Mouse (Mus musculus): Measurements from ENCODE around the gene Sh2d3c.

The Sh2d3c gene

DNA sequence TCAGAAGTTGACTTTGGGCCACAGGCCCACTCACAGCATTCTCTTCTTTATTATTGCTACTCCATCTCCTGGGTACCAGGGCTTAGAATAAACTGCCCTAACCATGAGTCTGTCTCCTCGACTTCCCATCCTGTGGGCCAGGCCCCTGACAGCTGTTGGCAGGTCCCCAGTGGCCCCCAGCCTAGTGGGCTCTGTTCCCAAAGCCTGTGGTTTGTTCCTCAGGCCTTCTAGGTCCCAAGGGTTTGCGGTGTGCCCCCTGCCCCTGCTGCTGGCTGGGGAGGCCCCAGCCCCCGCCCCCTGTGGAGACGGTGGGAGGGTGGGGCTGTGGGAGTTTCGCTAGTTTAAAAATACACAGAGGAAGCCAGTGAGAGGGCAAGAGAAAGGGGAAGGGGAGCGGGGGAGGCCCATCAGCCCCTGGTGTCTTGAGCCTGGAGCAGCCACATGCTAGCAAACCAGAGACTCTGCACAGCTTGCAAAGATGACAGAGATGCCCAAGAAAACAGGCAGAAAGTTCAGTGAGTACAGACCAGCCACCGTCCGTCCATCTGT, at the start of gene Sh2d3c:
Gene Sh2d3c (plus strand): TSS at position 375 of the 549 bp plus-strand sequence.
- DNase-seq (ENCODE audit: low spot score in 2 of 2) = no peak

DNA sequence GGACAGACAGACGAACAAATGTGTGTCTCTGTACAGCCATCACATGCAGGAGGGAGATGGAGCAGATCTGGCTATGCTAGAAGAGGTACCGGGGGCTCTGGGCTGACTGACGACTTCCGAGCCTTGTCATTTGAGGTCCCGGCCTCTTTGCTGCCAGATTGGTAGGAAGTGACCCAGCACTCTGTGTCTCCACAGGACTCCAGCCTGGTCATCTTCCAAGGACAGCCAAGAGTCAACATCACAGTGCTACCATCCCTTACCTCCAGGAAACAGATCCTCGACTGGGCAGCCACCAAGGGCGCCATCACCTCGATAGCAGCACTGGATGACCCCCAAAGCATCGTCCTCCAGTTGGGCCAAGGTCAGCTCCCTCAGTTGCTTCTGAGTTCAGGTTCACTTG, 49.7 kb upstream of the Sh2d3c start:
- DNase-seq (ENCODE audit: low spot score in 2 of 2) = no peak

DNA sequence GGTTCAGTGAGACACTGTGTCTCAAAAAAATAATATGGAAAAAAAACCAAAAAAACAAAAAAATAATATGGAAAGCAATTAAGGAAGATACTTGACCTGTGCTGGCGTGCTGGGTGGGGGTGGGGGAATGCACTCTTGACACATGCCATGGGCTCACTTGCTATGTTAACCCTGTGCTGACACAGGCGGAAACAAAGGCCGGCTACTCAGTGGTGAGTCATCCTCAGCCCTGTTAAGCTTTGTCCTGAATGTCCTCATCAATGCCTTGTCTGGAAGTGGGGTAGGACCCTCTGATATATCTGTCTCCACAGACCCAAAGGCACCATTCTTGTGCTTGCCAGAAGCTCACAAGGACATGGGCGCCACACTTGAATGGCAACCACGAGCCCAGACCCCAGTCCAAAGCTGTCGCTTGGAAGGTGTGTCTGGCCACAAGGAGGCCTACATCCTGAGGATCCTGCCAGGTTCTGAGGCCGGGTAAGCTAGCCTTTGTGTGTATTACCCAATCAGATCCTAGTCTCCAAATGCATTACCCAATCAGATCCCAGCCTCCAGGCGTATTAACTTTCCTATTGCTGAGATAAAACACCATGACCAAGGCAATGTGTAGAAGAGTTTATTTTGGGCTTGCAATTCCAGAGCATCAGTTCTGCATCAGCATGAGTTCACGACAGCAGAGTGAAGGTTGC, 48.8 kb upstream of the Sh2d3c start:
- DNase-seq (ENCODE audit: low spot score in 2 of 2) = no peak

DNA sequence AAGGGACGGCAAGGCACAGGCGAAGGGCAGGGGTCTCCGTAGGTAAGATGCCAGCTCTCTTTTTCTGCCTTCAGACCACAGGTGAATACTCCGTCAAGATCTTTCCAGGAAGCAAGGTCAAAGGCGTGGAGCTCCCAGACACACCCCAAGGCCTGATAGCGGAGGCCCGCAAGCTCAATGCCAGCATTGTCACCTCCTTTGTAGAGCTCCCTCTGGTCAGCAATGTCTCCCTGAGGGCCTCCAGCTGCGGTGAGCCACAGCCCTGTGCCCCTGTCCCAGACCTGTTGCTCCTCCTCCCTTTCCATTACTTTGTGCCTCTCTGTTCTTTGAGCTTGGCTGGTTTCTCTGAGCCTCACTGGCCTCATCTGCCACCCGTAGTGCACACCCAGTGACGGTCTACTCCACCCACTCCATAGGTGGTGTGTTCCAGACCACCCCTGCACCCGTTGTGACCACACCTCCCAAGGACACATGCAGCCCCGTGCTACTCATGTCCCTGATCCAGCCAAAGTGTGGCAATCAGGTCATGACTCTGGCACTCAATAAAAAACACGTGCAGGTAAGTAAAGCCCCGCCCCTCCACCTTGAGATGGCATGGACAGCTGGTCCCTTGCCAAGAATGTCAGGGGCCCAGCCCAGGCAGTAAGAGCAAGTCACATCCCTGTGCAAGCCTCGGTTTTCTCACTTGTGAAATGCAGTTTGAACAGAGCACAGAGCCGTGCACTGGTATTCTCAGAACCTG, 47.5 kb upstream of the Sh2d3c start:
- no peak for DNase-seq (ENCODE audit: low spot score in 2 of 2)

DNA sequence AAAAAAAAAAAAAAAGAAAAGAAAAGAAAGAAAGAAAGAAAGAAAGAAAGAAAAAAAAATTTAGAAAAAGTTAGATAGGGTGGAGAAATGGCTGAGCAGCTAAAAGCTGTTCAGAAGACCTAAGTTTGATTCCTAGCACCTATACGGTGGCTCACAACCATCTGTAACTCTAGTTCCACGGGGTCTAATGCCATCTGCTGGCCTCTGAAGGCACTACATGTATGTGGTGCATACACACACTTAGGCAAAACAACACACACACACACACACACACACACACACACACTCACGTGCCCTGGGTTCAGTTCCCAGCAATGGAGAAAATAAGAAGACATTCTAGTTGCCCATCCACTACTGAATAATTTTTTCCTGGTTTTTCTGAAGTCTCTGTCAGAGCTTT, 44.0 kb upstream of the Sh2d3c start:
- DNase-seq (ENCODE audit: low spot score in 2 of 2) = no peak

DNA sequence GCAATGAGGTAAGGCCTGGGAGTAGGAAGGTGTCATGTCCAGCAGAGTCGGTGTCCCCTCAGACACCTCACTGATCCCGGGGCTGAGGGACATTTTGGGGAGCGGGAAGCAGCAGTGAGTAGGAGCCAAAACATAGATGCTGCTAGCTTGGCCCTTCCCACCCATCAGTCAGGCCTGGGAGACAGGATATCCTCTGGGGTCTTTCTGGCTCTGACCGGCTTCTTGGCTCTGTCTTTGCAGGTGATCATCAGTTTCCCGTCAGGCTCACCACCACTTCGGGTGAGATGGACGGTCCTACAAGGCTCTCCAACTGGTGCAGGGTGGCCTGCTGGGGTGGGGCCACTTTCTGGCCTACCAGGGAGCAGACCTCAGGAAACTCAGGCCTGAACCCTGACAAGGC, 43.2 kb upstream of the Sh2d3c start:
- DNase-seq (ENCODE audit: low spot score in 2 of 2) = no peak

DNA sequence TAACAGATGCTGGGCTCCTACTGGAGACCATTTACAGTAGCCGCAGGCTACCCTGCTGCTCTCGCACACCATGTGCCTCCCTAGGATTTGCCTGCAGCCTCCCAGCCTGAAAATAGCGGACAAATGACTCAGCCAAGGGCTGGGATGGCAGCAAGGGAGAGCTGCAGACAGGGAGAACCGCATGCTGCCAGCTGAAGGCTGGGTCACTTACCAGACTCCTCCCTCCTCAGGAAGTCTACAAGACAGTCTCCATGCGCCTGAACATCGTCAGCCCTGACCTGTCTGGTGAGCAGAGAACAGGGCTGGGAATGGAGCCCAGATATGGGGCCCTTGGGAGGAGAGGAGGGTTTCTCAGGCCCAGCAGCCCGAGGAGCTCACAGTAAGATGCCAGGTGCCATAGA, 40.8 kb upstream of the Sh2d3c start:
- DNase-seq (ENCODE audit: low spot score in 2 of 2) = peak in 1 of 2 experiments; percentile 74

DNA sequence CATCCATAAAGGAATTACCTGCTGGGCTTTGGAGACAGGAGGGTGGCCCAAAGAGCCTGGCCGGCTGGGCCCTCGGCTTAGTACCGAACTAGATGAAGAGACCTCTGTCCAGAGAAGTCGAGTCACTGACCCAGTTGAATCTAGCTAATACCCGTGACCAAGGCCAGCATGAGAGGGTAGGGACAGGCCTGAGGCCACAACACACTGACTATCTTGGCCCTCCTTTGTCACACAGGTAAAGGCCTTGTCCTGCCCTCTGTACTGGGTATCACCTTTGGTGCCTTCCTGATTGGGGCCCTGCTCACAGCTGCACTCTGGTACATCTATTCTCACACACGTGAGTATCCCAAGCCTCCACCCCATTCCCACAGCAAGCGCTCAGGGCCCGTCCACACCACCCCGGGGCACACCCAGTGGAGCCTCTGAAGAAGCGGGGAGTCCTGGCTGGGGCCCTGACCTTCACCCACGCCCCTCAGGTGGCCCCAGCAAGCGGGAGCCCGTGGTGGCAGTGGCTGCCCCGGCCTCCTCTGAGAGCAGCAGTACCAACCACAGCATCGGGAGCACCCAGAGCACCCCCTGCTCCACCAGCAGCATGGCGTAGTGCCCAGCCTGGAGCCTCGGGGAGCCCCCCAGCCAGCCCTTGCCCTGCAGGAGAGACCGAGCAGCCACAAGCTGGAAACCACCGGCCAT, 39.7 kb upstream of the Sh2d3c start:
- no peak for DNase-seq (ENCODE audit: low spot score in 2 of 2)

DNA sequence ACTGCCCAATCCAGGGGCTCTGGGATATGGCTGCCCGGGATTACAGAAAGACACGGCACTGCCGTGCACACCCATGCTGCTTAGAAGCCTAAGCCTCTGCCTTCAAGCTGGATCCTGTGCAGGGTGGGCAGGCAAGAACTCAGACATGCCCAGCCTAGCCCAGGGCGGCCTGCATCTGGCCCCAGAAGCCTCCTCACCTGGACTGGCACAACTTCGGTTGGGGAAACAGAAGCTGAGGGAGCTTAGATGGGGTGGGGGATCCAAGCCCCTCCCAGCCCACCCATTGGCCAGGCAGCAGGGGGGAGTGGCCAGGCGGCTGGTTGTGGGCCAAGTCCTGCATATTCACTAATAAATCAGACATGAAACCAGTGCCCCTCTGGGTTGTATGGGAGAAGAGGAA, 39.1 kb upstream of the Sh2d3c start:
- DNase-seq (ENCODE audit: low spot score in 2 of 2) = no peak

DNA sequence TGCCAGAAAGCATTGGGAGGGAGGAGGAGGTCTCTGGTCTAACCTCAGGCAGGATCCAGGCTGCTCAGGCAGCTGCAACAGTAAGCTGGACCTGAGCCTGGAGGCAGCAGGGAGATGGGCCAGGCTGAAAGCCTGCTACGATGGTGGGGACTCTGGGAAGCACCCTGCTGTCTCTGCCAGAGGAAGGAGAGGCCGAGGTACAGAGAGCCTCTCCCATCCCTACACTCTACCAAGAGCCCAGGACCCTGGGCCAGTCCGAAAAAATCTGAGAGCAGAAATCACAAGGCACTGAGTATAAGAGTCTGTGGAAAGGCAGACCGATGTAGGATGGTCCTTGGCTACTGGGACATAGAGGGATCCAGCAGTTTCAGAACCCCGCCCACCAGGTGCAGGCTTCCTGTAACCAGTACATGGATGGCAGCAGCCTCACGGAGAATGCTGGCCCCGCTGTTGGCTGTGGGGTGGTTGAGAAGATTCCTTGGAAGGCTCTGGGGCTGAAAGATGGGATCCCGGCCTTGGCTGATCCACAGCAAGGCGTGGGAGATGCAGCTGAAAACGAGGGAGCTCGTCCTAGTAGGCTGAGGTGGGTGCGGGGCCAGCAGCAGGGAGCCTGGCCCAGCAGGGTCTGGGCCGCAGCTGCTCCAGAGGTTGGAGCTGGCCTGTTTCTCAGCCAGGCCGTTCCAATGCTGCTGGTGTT, 38.0 kb upstream of the Sh2d3c start:
- peak in 1 of 2 experiments; percentile 62 for DNase-seq (ENCODE audit: low spot score in 2 of 2)

DNA sequence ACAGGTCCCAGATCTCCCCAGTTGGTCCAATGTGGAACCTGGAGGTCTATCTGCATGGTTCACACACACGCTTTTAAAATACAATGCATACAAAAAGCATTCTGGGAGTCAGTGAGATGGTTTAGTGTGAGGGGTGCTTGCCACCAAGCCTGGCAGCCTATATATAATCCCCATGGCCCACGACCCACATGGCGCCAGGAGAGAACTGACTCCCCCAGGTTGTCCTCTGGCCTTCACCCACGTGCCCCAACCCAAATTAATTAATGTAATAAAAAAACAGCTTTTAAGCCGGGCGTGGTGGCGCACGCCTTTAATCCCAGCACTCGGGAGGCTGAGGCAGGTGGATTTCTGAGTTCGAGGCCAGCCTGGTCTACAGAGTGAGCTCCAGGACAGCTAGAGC, 37.2 kb upstream of the Sh2d3c start:
- DNase-seq (ENCODE audit: low spot score in 2 of 2) = no peak

DNA sequence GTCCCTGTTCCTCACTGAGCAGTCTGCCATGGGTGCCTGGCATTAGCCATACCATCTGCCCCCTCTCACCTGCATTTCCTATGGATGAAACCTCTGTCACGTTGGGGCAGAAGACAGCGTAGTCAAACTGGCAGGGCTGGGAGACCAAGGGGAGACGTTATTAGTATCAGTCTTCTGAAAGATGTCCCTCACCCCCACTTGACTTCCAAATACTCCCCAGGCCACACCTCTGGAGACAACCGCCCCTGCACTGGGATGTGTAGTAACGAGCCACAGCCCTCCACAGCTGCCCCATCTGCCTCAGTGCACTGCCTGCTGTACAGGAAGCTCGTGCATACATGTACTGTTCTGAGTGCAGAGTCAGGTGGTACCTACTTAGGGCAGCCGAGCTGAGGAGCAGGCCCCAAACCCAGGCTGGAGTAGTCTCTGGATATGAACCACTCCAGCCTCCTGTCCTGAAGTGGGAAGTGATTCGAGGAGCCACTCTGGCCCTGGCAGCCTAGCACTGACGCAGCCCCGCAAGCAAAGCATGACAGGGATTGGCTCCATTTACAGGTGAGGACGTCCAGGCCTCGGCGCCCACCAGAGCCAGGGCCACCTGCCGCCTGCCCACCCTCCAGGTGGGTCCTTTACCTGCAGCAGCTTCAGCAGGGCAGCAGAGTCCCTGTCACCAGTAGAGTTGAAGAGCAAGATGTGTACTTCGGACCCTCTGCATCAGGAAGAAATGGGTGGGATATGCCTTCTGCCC, 36.0 kb upstream of the Sh2d3c start:
- no peak for DNase-seq (ENCODE audit: low spot score in 2 of 2)

DNA sequence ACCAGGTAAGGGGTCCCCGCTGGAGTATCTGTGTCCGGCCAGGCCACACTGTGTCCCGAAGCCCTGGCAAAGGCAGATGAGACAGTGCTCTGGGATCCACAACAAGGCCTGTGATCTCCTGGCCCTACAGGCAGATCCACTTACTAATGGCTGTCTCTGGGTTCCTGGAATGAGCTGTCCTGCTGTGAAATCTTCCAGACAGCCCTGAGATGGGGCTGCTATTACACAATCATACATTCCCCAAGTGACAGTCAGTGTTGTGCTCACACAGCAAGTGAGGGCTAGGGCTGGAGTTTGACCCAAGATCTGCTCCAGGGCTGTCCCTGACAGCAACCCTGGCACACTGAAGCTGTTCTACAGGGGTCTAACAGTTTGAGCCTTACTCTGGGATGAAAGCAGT, 35.0 kb upstream of the Sh2d3c start:
- DNase-seq (ENCODE audit: low spot score in 2 of 2) = no peak

DNA sequence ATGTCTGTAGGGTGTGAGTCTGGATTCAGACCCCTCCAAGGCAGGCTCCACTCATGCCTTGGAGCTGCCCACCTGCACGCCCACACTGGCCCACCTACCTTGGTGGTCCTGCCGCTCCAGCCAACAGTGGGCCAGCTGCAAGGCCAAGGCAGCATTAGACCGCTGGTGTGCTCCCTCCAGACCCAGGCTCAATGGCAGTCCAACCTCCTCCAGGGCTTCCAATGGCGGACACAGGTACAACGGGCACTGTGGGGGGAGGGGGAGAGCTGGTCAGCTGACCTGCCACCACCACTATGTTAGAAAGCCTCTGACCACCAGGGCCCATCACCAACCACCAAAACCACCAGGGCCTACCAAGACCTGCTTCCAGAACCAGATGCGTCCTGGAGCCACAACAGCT, 34.2 kb upstream of the Sh2d3c start:
- DNase-seq (ENCODE audit: low spot score in 2 of 2) = no peak

DNA sequence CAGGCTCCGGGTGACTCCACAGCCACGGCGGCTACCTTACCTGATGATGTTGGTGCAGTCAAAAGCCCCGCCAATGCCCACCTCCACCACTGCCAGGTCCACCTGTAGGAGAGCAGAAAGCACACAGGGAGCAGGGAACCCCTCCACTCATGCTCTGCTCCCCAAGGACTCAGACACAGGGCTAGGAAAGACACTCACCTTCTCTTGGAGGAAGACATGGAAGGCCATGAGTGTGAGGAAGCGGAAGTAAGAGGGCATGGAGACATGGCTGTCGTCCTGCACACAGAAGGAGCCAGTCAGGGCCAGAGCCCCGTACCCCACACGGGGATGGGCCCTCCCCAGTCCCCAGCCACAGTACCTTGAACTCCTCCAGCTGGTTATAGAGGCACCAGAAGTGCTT, 33.3 kb upstream of the Sh2d3c start:
- DNase-seq (ENCODE audit: low spot score in 2 of 2) = no peak

DNA sequence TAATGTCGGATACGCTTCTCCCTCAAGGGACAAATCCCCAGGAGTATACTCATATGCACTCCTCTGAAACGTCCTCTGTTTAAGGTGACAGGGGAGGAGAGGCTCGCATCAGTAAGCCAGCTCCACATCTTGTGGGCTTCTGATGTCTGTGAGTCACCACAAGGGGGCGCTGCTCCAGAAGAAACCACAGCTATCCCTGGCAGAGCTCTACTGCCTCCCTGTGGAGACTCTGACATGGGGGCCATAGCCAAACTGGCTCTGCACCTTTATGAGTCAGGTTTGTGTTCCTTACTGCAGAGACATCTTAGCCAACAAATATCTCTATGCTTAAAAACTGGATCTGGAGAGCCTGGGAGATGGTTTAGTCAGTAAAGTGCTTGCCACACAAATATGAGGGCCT, 31.4 kb upstream of the Sh2d3c start:
- DNase-seq (ENCODE audit: low spot score in 2 of 2) = peak; percentile 80 to 90

DNA sequence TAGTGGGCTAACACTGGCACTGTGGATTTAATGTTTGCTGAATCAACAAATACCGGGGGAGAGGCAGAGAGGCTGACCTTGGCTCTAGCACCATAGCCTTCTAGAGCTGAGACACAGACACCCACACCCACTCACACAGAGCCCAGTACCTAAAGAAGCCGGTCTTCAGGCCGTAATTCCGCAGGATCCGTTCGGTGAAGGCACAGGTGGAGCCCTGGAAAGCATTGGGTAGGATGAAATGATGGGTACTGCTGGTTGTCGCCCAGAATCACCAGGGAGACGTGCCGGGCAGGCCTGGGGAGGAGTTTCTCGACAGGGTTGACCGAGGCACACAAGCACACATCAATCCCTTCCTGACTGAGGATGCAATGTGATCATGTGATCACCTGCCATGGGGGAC, 29.8 kb upstream of the Sh2d3c start:
- no peak for DNase-seq (ENCODE audit: low spot score in 2 of 2)

DNA sequence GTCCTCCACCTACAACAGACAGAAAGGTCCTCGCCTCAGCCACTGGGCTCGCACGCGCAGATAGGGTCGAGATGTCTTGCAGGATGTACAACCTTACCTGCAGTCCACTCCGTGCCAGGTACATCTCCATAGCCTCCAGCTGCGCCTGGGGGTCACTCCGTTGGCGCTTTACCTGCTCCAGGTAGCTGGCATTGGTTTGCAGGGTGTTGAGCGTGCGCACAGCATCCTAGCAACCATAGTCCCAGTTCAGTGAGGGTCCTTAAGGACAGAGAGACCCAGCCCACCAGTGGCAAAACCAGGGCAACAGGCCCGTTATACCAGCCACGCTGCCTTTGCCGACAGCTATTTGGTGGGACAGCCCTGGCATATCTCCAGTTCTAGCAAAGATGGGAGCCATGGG, 28.4 kb upstream of the Sh2d3c start:
- no peak for DNase-seq (ENCODE audit: low spot score in 2 of 2)

DNA sequence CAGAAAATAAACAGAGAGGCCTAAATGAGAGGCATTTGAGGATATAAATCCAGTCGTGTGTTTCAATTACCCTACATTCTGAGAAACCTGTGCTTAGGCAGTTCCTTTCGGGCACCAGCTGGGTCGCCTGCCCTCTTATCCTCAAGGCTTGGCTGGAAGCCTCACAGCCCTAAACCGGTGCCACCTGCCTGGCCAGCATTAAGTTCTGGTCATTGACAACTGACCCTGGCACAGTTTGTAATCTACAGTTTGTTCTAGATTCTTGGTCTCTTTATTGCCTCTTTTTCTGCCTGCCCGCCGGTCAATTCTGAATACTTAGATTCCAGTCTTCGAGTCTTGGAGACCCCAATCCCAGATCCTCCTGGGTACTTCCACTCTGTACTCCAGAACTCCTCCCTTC, 27.6 kb upstream of the Sh2d3c start:
- DNase-seq (ENCODE audit: low spot score in 2 of 2) = no peak

DNA sequence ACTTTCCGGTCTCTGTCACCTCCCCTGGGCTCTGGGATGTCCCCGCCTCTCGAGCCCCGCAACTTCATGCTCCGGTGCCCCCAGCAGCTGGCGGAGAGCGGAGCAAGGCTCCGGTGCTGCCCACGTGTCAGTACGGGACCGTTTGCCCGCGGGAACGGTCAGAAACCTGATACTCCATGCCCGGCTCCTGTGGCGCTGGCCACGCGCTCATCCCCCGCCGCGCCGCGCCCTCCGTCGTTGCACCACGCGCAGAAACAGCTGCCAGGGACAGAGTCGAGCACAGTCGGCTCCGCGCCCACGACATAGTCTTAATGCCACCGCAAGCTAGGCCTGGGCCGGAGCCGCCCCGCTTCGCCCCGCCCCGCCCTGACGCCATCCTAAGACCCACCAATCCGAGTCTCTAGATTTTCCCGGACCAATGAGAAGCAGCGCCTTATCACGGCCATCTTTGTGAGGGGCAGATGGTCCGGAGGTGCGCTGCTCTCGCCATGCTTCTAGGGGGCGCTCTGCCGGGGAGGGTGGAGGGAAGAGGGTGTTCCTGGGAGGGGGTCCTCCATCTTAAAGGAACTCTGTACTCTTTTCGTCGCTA, 26.9 kb upstream of the Sh2d3c start:
- peak; percentile 94 to 98 for DNase-seq (ENCODE audit: low spot score in 2 of 2)

DNA sequence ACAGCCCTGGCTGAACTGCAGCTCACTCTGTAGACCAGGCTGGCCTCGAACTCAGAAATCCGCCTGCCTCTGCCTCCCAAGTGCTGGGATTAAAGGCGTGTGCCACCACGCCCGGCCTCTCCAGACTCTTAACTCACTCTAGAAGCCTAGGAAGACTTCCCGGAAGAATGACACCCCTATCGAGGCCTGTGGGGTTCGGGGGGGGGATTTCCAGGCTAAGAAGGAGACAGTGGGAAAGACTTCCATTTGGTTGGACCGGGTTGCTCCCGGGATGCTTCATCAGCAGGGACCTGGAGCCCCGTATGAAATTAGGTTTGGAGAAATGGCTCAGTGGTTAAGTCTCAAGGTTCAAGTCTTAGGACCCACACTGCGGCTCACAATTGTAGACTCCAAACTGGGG, 26.2 kb upstream of the Sh2d3c start:
- no peak for DNase-seq (ENCODE audit: low spot score in 2 of 2)

All from urinary bladder, postnatal 4 days (tissue).